Mouse (Mus musculus) hindbrain, embryonic 11.5 days (tissue): ENCODE measurements around the gene Tectb. TPM values are rescaled to one million over a fixed set of nuclear protein-coding genes. Genes with fewer than 3 reads are reported as not detected.

Experiments used
- ATAC-seq: fragments of 200-750 bp; cut with Nextera tagmentation; 2 replicates; pipeline ENCODE4 v1.8.0; 2017; ENCODE audit warnings: mild to moderate bottlenecking, moderate TSS enrichment, moderate library complexity; ENCODE audit not compliant: low FRiP score
- DNase-seq: peaks from one replicate; pipeline ENCODE4 v3.0.0-alpha.2; 2015; ENCODE audit warnings: low spot score
- H3K27ac ChIP-seq: fragments of 300-500 bp; sonication (generic); 2 replicates; pipeline ENCODE4 v1.5.1; 2014; ENCODE audit warnings: mild to moderate bottlenecking, low read depth, low read length
- H3K27me3 ChIP-seq: fragments of 300-500 bp; sonication (generic); 2 replicates; pipeline ENCODE4 v1.6.1; 2014; ENCODE audit warnings: mild to moderate bottlenecking, low read length, moderate library complexity, mixed read lengths; ENCODE audit not compliant: control insufficient read depth, insufficient read depth
- H3K36me3 ChIP-seq: fragments of 300-500 bp; sonication (generic); 2 replicates; pipeline ENCODE4 v1.6.1; 2014; ENCODE audit warnings: mild to moderate bottlenecking, low read length, moderate library complexity, mixed read lengths; ENCODE audit not compliant: control insufficient read depth, insufficient read depth
- H3K4me1 ChIP-seq: fragments of 300-500 bp; sonication (generic); replicated peaks from 2 replicates; pipeline ENCODE4 v1.6.1; 2014; ENCODE audit warnings: low read length, mixed read lengths; ENCODE audit not compliant: control insufficient read depth, insufficient read depth
- H3K4me2 ChIP-seq: fragments of 300-500 bp; sonication (generic); replicated peaks from 2 replicates; pipeline ENCODE4 v1.6.1; 2014; ENCODE audit warnings: mild to moderate bottlenecking, low read depth, low read length
- H3K4me3 ChIP-seq: fragments of 300-500 bp; sonication (generic); 2 replicates; pipeline ENCODE4 v1.5.1; 2014; ENCODE audit warnings: low read depth, low read length
- H3K9ac ChIP-seq: fragments of 300-500 bp; sonication (generic); 2 replicates; pipeline ENCODE4 v1.6.1; 2014; ENCODE audit warnings: low read depth, low read length
- H3K9me3 ChIP-seq: fragments of 300-500 bp; sonication (generic); 2 replicates; pipeline ENCODE4 v1.6.1; 2016; ENCODE audit warnings: low read length; ENCODE audit not compliant: control insufficient read depth
- WGBS: fragments of 180-500 bp; shearing (Covaris S2); extraction: QIAGEN DNeasy Blood & Tissue Kit; methylation state at CpG from one replicate; pipeline ENCODE4 v1.1.7; 2014; 5-methylcytosine and 5-hydroxymethylcytosine counted together
- polyA plus RNA-seq: library from polyadenylated mRNA; unstranded; fragments of >200 nt; fragmentation: Nextera tagmentation; extraction: Ambion mirVana; gene quantifications from 2 replicates; pipeline ENCODE4 v1.2.1, GENCODE M21; 2014

Gene Tectb
- polyA plus RNA-seq, 1 experiment from 2014 or later, result not detected

GRCm38 (mm10) chr19:55158606-55159005, 21.9 kb upstream of the Tectb start:
- Histone ChIP-seq H3K4me1 (no peaks in the 10 kb centered on the region), H3K4me2 (no peak overlapping the region), H3K27ac (no peak overlapping the region), H3K27me3 (no peaks in the 10 kb centered on the region), H3K4me3 (no peak overlapping the region), H3K9ac (no peak overlapping the region), H3K36me3 (no peaks in the 10 kb centered on the region), H3K9me3 (no peaks in the 10 kb centered on the region)
- ATAC-seq (no peak), DNase-seq (no peak)
- 67% methylated on average over 8 of the region's 8 CpGs for WGBS

- H3K9me3 ChIP-seq, result no peaks in the 10 kb centered on the region
- H3K4me3 ChIP-seq, result no peak overlapping the region
- no peak overlapping the region for H3K27ac ChIP-seq
- H3K36me3 ChIP-seq, result no peaks in the 10 kb centered on the region
- DNase-seq (no peak), ATAC-seq (no peak)
- no peak overlapping the region for H3K4me2 ChIP-seq
- no peak overlapping the region for H3K9ac ChIP-seq
- H3K4me1 ChIP-seq, result no peaks in the 10 kb centered on the region
- H3K27me3 ChIP-seq, result no peaks in the 10 kb centered on the region
- WGBS, result 86% methylated on average over 6 of the region's 6 CpGs
These were observed 20.7 kb upstream of the Tectb start for GRCm38 (mm10) chr19:55159826-55160225.

GRCm38 (mm10) chr19:55162271-55162670, 18.3 kb upstream of the Tectb start:
- 77% methylated on average over 4 of the region's 4 CpGs for WGBS
- DNase-seq, result no peak
- no peaks in the 10 kb centered on the region for H3K36me3 ChIP-seq
- H3K4me1 ChIP-seq, result no peaks in the 10 kb centered on the region
- no peaks in the 10 kb centered on the region for H3K27me3 ChIP-seq
- H3K27ac ChIP-seq, result no peak overlapping the region
- no peak overlapping the region for H3K4me3 ChIP-seq
- H3K4me2 ChIP-seq, result no peak overlapping the region
- ATAC-seq, result no peak
- H3K9ac ChIP-seq, result no peak overlapping the region
- no peaks in the 10 kb centered on the region for H3K9me3 ChIP-seq

- H3K36me3 ChIP-seq, result no peaks in the 10 kb centered on the region
- ATAC-seq (no peak), DNase-seq (no peak)
- no peak overlapping the region for H3K4me2 ChIP-seq
- H3K4me1 ChIP-seq, result no peaks in the 10 kb centered on the region
- no peak overlapping the region for H3K9ac ChIP-seq
- no peaks in the 10 kb centered on the region for H3K9me3 ChIP-seq
- no peak overlapping the region for H3K27ac ChIP-seq
- no peaks in the 10 kb centered on the region for H3K27me3 ChIP-seq
- WGBS, result 77% methylated on average over 1 of the region's 1 CpGs
- no peak overlapping the region for H3K4me3 ChIP-seq
These were observed 16.4 kb upstream of the Tectb start for GRCm38 (mm10) chr19:55164162-55164561.

- Histone ChIP-seq H3K27ac (no peak overlapping the region), H3K4me1 (no peaks in the 10 kb centered on the region)
- no peak for ATAC-seq
These were observed 15.2 kb upstream of the Tectb start for GRCm38 (mm10) chr19:55165183-55165865.

GRCm38 (mm10) chr19:55165954-55166353, 14.6 kb upstream of the Tectb start:
- no peak overlapping the region for H3K4me3 ChIP-seq
- H3K27me3 ChIP-seq, result no peaks in the 10 kb centered on the region
- H3K27ac ChIP-seq, result no peak overlapping the region
- H3K9ac ChIP-seq, result no peak overlapping the region
- no peaks in the 10 kb centered on the region for H3K36me3 ChIP-seq
- no peaks in the 10 kb centered on the region for H3K4me1 ChIP-seq
- no peaks in the 10 kb centered on the region for H3K9me3 ChIP-seq
- ATAC-seq (no peak), DNase-seq (no peak)
- 87% methylated on average over 4 of the region's 4 CpGs for WGBS
- H3K4me2 ChIP-seq, result no peak overlapping the region

More at GRCm38 (mm10) chr19:55165183-55165865, 15.2 kb upstream of the Tectb start:
- Histone ChIP-seq H3K9ac (no peak overlapping the region), H3K4me2 (no peak overlapping the region), H3K4me3 (no peak overlapping the region), H3K9me3 (no peaks in the 10 kb centered on the region), H3K36me3 (no peaks in the 10 kb centered on the region), H3K27me3 (no peaks in the 10 kb centered on the region)
- 73% methylated on average over 1 of the region's 1 CpGs for WGBS
- no peak for DNase-seq

GRCm38 (mm10) chr19:55166741-55167140, 13.8 kb upstream of the Tectb start:
- no peak overlapping the region for H3K4me2 ChIP-seq
- H3K27ac ChIP-seq, result no peak overlapping the region
- H3K27me3 ChIP-seq, result no peaks in the 10 kb centered on the region
- no peak overlapping the region for H3K9ac ChIP-seq
- no peak overlapping the region for H3K4me3 ChIP-seq
- 91% methylated on average over 2 of the region's 2 CpGs for WGBS
- no peak for DNase-seq
- no peaks in the 10 kb centered on the region for H3K9me3 ChIP-seq
- no peaks in the 10 kb centered on the region for H3K4me1 ChIP-seq
- H3K36me3 ChIP-seq, result no peaks in the 10 kb centered on the region
- ATAC-seq, result no peak

GRCm38 (mm10) chr19:55167741-55168140, 12.8 kb upstream of the Tectb start:
- Histone ChIP-seq H3K4me2 (no peak overlapping the region), H3K9me3 (no peaks in the 10 kb centered on the region), H3K36me3 (no peaks in the 10 kb centered on the region), H3K4me3 (no peak overlapping the region), H3K27ac (no peak overlapping the region), H3K27me3 (no peaks in the 10 kb centered on the region), H3K9ac (no peak overlapping the region), H3K4me1 (no peaks in the 10 kb centered on the region)
- DNase-seq, result no peak
- ATAC-seq, result no peak
- WGBS, result 61% methylated on average over 2 of the region's 2 CpGs

GRCm38 (mm10) chr19:55168360-55168759, 12.2 kb upstream of the Tectb start:
- ATAC-seq, result no peak
- 88% methylated on average over 6 of the region's 6 CpGs for WGBS
- no peak for DNase-seq
- Histone ChIP-seq H3K27ac (no peak overlapping the region), H3K36me3 (no peaks in the 10 kb centered on the region), H3K27me3 (no peaks in the 10 kb centered on the region), H3K9ac (no peak overlapping the region), H3K4me2 (no peak overlapping the region), H3K4me3 (no peak overlapping the region), H3K9me3 (no peaks in the 10 kb centered on the region), H3K4me1 (no peaks in the 10 kb centered on the region)
